Mouse (Mus musculus): ENCODE measurements around the gene Chchd6. TPM values are rescaled to one million over a fixed set of nuclear protein-coding genes. Genes with fewer than 3 reads are reported as not detected.
A peak's percentile ranks its signal among the peaks of the same experiment; 100 is the strongest.

Chchd6 gene
- total and polyA plus RNA-seq, 3 experiments: 49.5 to 74.7 TPM; not detected in 1

DNA sequence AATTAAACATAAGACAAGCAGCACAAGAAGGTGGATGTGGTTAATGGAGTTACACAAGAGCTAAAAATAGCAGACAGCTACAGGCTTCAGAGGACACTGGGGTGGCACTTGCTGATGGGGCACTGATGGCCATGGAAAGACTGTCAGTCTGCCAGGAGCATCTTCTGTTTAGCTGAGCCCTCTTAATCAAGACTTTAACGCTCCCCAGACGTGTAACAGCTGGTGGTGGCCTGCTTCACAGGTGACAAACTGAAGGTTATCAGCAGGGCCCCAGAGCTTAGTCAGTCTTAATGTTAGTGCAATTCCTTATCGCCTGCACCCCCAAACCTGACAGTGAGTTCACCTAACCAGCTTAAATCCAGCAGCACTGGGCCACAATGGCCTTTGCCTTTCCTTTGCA, 46.3 kb downstream of the Chchd6 start:
- TF ChIP-seq KAT2A (conservative IDR thresholded peaks at IDR 0.05; ENCODE audit: low read depth, low read length): no peak
- TF ChIP-seq MAX (IDR thresholded peaks at IDR 0.05; ENCODE audit: low read length): no peak
- no peak for TF ChIP-seq ZMIZ1 (IDR thresholded peaks at IDR 0.05; ENCODE audit: low read depth, low read length)
- no peak for TF ChIP-seq GATA1 (IDR thresholded peaks at IDR 0.05; ENCODE audit: low read depth, low read length)
- TF ChIP-seq MEF2A (IDR thresholded peaks at IDR 0.05; ENCODE audit: extremely low read depth, insufficient replicate concordance, low read depth, low read length, poor library complexity, severe bottlenecking): no peak
- TF ChIP-seq BHLHE40 (IDR thresholded peaks at IDR 0.05; ENCODE audit: borderline replicate concordance, low read depth, low read length): no peak
- TF ChIP-seq POLR2AphosphoS2 (IDR thresholded peaks at IDR 0.05; ENCODE audit: low read length): no peak
- no peak for TF ChIP-seq MAZ (IDR thresholded peaks at IDR 0.05; ENCODE audit: low read depth, low read length)
- no peak for TF ChIP-seq MXI1 (IDR thresholded peaks at IDR 0.05; ENCODE audit: low read depth, low read length)
- no peak for TF ChIP-seq SMC3 (IDR thresholded peaks at IDR 0.05; ENCODE audit: low read depth, low read length)
- TF ChIP-seq ETS1 (IDR thresholded peaks at IDR 0.05; ENCODE audit: low read depth, low read length): no peak
- TF ChIP-seq HCFC1 (IDR thresholded peaks at IDR 0.05; ENCODE audit: low read depth, low read length): no peak
- H3K4me3 ChIP-seq (ENCODE audit: control insufficient read depth in 1 of 2, insufficient read depth in 1 of 2, low read depth in 2 of 2, low read length in 2 of 2): no peak overlapping the region
- H3K79me2 ChIP-seq (ENCODE audit: control insufficient read depth, insufficient read depth, low read length, poor library complexity): no peaks in the 10 kb centered on the region
- no peaks in the 10 kb centered on the region for H3K27me3 ChIP-seq (ENCODE audit: control insufficient read depth in 1 of 2, insufficient read depth in 2 of 2, low read length in 2 of 2)
- no peak overlapping the region for H3K27ac ChIP-seq (ENCODE audit: control insufficient read depth, low read depth, low read length)
- no peak overlapping the region for H3K9ac ChIP-seq (ENCODE audit: control insufficient read depth, low read depth, low read length, poor library complexity, severe bottlenecking)
- no peaks in the 10 kb centered on the region for H3K36me3 ChIP-seq (ENCODE audit: control insufficient read depth in 1 of 2, insufficient read depth in 2 of 2, low read length in 2 of 2)
- H3K4me1 ChIP-seq (ENCODE audit: control insufficient read depth in 1 of 2, insufficient read depth in 2 of 2, low read length in 2 of 2): no peaks in the 10 kb centered on the region
- H3K9me3 ChIP-seq (replicated peaks; ENCODE audit: insufficient read depth, low read length): no peaks in the 10 kb centered on the region
- DNase-seq (ENCODE audit: low read depth, low spot score): peak; percentile 16

DNA sequence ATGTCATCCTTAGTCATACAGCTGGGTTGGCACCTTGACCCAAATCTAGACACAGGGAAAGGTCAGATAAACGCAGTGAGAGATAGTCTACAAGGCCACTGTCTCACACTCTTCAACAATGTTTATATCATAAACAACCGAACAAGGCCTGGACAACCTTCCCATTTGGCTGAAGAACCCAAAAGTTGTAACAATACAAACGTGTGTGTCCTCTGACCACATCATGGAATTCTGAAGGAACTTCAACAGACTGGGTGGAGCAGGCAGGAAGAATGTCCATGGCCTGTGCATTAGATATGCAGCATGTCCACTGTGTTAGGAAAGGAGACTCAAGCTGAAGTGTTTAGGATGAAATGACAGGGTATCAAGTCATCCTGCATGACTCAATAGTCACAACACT, 47.5 kb downstream of the Chchd6 start:
- Histone ChIP-seq H3K27ac (ENCODE audit: control insufficient read depth, low read depth, low read length) (no peak overlapping the region), H3K4me1 (ENCODE audit: control insufficient read depth in 1 of 2, insufficient read depth in 2 of 2, low read length in 2 of 2) (no peaks in the 10 kb centered on the region), H3K9me3 (replicated peaks; ENCODE audit: insufficient read depth, low read length) (no peaks in the 10 kb centered on the region), H3K9ac (ENCODE audit: control insufficient read depth, low read depth, low read length, poor library complexity, severe bottlenecking) (no peak overlapping the region), H3K4me3 (ENCODE audit: control insufficient read depth in 1 of 2, insufficient read depth in 1 of 2, low read depth in 2 of 2, low read length in 2 of 2) (no peak overlapping the region), H3K36me3 (ENCODE audit: control insufficient read depth in 1 of 2, insufficient read depth in 2 of 2, low read length in 2 of 2) (no peaks in the 10 kb centered on the region), H3K79me2 (ENCODE audit: control insufficient read depth, insufficient read depth, low read length, poor library complexity) (no peaks in the 10 kb centered on the region), H3K27me3 (ENCODE audit: control insufficient read depth in 1 of 2, insufficient read depth in 2 of 2, low read length in 2 of 2) (no peaks in the 10 kb centered on the region)
- no peak for DNase-seq (ENCODE audit: low read depth, low spot score)
- no peak for TF ChIP-seq MXI1 (IDR thresholded peaks at IDR 0.05; ENCODE audit: low read depth, low read length)
- TF ChIP-seq ETS1 (IDR thresholded peaks at IDR 0.05; ENCODE audit: low read depth, low read length): no peak
- no peak for TF ChIP-seq TAL1 (IDR thresholded peaks at IDR 0.05; ENCODE audit: low read length)
- TF ChIP-seq POLR2AphosphoS2 (IDR thresholded peaks at IDR 0.05; ENCODE audit: low read length): no peak
- TF ChIP-seq MAZ (IDR thresholded peaks at IDR 0.05; ENCODE audit: low read depth, low read length): no peak
- TF ChIP-seq USF2 (IDR thresholded peaks at IDR 0.05; ENCODE audit: borderline replicate concordance in 1 of 2, insufficient read depth in 1 of 2, low read depth in 1 of 2, low read length in 2 of 2): no peak
- no peak for TF ChIP-seq TCF12 (IDR thresholded peaks at IDR 0.05; ENCODE audit: low read depth, low read length)
- no peak for TF ChIP-seq GABPA (IDR thresholded peaks at IDR 0.05; ENCODE audit: low read depth, low read length)
- TF ChIP-seq MEF2A (IDR thresholded peaks at IDR 0.05; ENCODE audit: extremely low read depth, insufficient replicate concordance, low read depth, low read length, poor library complexity, severe bottlenecking): no peak
- no peak for TF ChIP-seq GATA1 (IDR thresholded peaks at IDR 0.05; ENCODE audit: low read depth, low read length)
- TF ChIP-seq TBP (IDR thresholded peaks at IDR 0.05; ENCODE audit: low read depth, low read length): no peak
- TF ChIP-seq MYC (IDR thresholded peaks at IDR 0.05; ENCODE audit: low read depth, low read length): no peak
- TF ChIP-seq CHD1 (IDR thresholded peaks at IDR 0.05; ENCODE audit: low read depth, low read length): no peak
- no peak for TF ChIP-seq ZKSCAN1 (IDR thresholded peaks at IDR 0.05; ENCODE audit: low read depth, low read length)
- no peak for TF ChIP-seq ELF1 (IDR thresholded peaks at IDR 0.05; ENCODE audit: low read depth, low read length)
- no peak for TF ChIP-seq ZC3H11A (IDR thresholded peaks at IDR 0.05; ENCODE audit: low read depth, low read length)
- TF ChIP-seq BHLHE40 (IDR thresholded peaks at IDR 0.05; ENCODE audit: borderline replicate concordance, low read depth, low read length): no peak
- no peak for TF ChIP-seq CHD2 (IDR thresholded peaks at IDR 0.05; ENCODE audit: low read length)
- TF ChIP-seq POLR2AphosphoS5 (IDR thresholded peaks at IDR 0.05; ENCODE audit: borderline replicate concordance, low read depth, low read length): no peak

Data from MEL (cell line).